Mouse (Mus musculus) Patski (cell line): ENCODE data around the gene Gm7030. TPM values are rescaled to one million over a fixed set of nuclear protein-coding genes. Genes with fewer than 3 reads are reported as not detected.
"Not testable (repeated sequence)": the region's sequence is repeated elsewhere in the genome, so short reads cannot be mapped to it uniquely, and the experiment has no call there.

Source experiments
- ATAC-seq: fragments of 100-300 bp; one replicate; pipeline ENCODE4 v1.8.0; 2021
- CTCF ChIA-PET: fragments of 350-600 bp; sonication (Branson Sonifier 250); formaldehyde crosslinking; loops from one replicate; lab custom pipeline; 2022; ENCODE audit warnings: inconsistent platforms; lab: Charles Lee
- POLR2A ChIA-PET: fragments of 350-600 bp; sonication (Branson Sonifier 250); formaldehyde crosslinking; loops from one replicate; lab custom pipeline; 2022; ENCODE audit warnings: antibody characterized with exemption, inconsistent platforms; lab: Charles Lee
- DNase-seq: peaks from one replicate; pipeline ENCODE4 v3.0.0-alpha.2; 2011; ENCODE audit warnings: low read depth, low spot score
- H3K27me3 ChIP-seq: fragments of 371-371 bp; one replicate; pipeline ENCODE4 v1.5.1; 2021
- CTCF ChIP-seq: fragments of 100-300 bp; IDR thresholded peaks from one replicate; pipeline ENCODE4 v1.5.1; 2021
- in situ Hi-C: fragments of 300-500 bp; cut with MboI; formaldehyde crosslinking; loops from 3 replicates; pipeline ENCODE4 v1.11.1; 2018; ENCODE audit warnings: low pct_unique_long_range_greater_than_20kb, mixed read lengths
- polyA plus RNA-seq: library from polyadenylated mRNA; unstranded; gene quantifications from one replicate; pipeline ENCODE4 v1.2.3, GENCODE M21; 2021

Gene Gm7030
- not detected for polyA plus RNA-seq

DNA sequence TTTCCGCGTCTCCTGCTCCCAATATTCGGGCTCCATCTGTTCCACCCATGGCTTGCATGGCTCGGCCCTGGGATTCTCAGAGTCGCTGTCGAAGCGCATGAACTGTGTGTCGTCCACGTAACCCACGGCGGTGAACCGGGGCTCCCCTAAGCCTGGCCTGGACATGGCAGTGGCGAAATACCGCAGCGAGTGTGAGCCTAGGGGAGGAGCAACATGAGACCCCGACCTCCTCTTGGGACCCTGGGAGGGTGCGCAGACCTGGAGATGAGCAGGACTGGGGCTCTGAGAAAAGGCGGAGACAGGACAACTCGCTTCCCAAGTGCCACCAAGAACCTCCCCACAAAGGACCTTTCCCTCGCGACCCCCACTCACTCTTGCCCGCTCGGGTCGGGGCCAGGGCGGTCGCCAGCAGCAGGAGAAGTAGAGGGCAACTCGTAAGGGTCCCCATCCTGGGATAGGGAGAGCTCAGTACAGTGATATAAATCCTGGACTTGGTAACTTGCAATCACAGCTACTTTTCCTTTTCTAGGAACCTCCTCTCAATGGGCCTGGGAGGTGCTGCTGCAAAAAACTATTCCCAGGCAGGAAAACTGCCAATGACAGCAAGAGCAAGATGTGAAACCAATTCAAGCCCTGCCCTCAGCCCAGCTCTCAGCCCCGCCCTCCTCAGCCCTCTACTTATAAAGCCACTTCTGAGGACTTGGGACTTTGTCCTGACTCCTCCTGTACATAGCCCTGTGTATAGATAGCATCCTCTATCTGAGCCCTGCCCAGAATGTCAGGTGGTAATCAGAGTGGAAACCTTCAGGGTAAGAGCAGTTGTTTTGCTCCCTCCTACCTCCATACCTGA, at the start of gene Gm7030:
TSS of gene Gm7030 (minus strand) at position 458 of the 850 bp plus-strand sequence.
- in situ Hi-C loops, DNase-seq, H3K27me3 ChIP-seq, POLR2A ChIA-PET, ATAC-seq, CTCF ChIA-PET: not testable (repeated sequence)

- CTCF ChIA-PET, DNase-seq, in situ Hi-C loops, ATAC-seq, H3K27me3 ChIP-seq: not testable (repeated sequence)
- POLR2A ChIA-PET: interaction anchor here (0.6 kb wide), 1 partner anchor 10 kb away, joined by 3 read pairs; no protein-coding TSS in a partner anchor
These were observed 49.7 kb upstream of the Gm7030 start for GRCm38 (mm10) chr17:36178938-36179337.

DNA sequence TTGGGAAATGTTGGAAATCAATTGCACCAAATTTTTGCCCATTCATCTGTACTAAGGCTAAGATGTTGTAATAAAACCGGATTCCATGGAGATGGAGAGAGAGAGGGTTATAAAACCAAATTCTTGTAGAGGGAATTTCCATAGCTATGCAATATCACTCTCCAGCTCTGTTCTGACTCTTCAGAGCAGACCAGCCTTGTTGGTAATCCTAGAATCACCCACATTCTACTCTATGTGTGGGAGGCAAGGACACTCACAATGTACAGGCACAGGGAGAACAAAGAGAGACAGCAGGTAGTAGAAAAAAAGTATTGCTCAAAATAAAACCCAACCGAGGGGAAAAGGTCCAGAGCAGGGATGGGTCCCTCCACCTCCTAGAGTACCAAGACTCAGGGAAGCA, 46.9 kb upstream of the Gm7030 start:
- in situ Hi-C loops, POLR2A ChIA-PET, DNase-seq, H3K27me3 ChIP-seq, ATAC-seq, CTCF ChIA-PET: not testable (repeated sequence)

DNA sequence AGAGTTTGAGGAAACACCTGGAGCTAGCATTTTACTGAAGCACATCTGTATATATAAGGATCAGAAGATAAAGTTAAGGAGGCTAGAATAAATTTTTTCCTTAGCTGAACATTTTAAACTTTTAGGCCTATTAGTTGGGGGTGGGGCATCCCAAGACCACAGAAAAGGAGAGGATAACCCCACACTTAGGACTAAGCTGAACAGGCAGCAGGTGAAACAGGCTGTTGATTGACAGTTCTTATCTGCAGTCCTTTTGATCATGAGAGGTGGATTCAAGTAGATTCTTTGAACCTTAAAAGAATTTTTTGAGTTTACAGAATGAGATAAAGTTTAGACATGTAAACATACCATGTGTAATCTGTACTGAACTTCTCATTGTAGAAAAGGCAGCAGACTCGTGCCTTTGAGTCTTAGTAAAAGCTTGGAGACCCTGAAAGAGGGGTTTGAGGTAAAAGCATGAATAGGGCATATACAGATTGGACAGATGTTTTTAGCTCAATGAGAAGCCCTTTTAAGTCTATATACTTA, 41.1 kb upstream of the Gm7030 start:
- DNase-seq (no peak), ATAC-seq (no peak)
- in situ Hi-C loops: no loop called here
- ChIA-PET POLR2A (no interaction called here), CTCF (no interaction called here)
- no peak for TF ChIP-seq CTCF
- H3K27me3 ChIP-seq: no peaks in the 10 kb centered on the region

GRCm38 (mm10) chr17:36169753-36170152, 40.5 kb upstream of the Gm7030 start:
- no peak for TF ChIP-seq CTCF
- ChIA-PET POLR2A (no interaction called here), CTCF (no interaction called here)
- no peak for ATAC-seq
- in situ Hi-C loops: no loop called here
- DNase-seq: no peak
- no peaks in the 10 kb centered on the region for H3K27me3 ChIP-seq

- DNase-seq, in situ Hi-C loops, H3K27me3 ChIP-seq, ATAC-seq, POLR2A ChIA-PET, CTCF ChIA-PET: not testable (repeated sequence)
These were observed 39.9 kb upstream of the Gm7030 start for GRCm38 (mm10) chr17:36169094-36169493.

GRCm38 (mm10) chr17:36168039-36168652, 38.9 kb upstream of the Gm7030 start, which contains the start of gene Gm8909:
Gene Gm8909 (minus strand): TSS chr17:36168537.
- ChIA-PET CTCF (no interaction called here), POLR2A (no interaction called here)
- H3K27me3 ChIP-seq: no peaks in the 10 kb centered on the region
- no peak for TF ChIP-seq CTCF
- ATAC-seq (no peak), DNase-seq (no peak)
- in situ Hi-C loops: no loop called here

GRCm38 (mm10) chr17:36167306-36168038, 38.2 kb upstream of the Gm7030 start:
- TF ChIP-seq CTCF: no peak
- no peak for ATAC-seq
- CTCF ChIA-PET: no interaction called here
- no peaks in the 10 kb centered on the region for H3K27me3 ChIP-seq
- no peak for DNase-seq
- POLR2A ChIA-PET: no interaction called here
- in situ Hi-C loops: no loop called here

- POLR2A ChIA-PET, in situ Hi-C loops, ATAC-seq, CTCF ChIA-PET, DNase-seq, H3K27me3 ChIP-seq: not testable (repeated sequence)
These were observed 37.7 kb upstream of the Gm7030 start for GRCm38 (mm10) chr17:36166901-36167300.

- ChIA-PET CTCF (no interaction called here), POLR2A (no interaction called here)
- DNase-seq: no peak
- no peaks in the 10 kb centered on the region for H3K27me3 ChIP-seq
- in situ Hi-C loops: no loop called here
- TF ChIP-seq CTCF: no peak
- no peak for ATAC-seq
These were observed 32.2 kb upstream of the Gm7030 start for GRCm38 (mm10) chr17:36161129-36162051.

DNA sequence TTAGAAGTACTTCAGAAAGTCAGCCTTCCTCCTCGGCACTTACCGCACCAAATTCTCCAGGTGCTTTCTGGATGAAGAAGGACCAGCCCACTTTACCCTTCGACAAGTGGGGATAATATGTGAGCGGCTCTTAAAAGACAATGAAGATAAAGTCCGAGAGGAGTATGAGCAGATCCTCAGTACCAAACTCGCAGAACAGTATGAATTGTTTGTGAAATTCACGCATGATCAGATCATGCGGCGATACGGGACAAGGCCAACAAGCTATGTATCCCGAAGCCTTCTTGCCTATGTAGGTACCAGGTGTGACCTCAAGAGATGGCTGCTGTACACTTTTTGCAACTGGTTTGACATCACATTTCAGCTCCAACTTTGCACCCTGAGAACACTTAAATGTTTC, 29.0 kb upstream of the Gm7030 start:
- in situ Hi-C loops, CTCF ChIA-PET, H3K27me3 ChIP-seq, ATAC-seq, POLR2A ChIA-PET, DNase-seq: not testable (repeated sequence)

GRCm38 (mm10) chr17:36157782-36158181, 28.6 kb upstream of the Gm7030 start:
- POLR2A ChIA-PET, CTCF ChIA-PET, ATAC-seq, H3K27me3 ChIP-seq, in situ Hi-C loops, DNase-seq: not testable (repeated sequence)
